Mouse (Mus musculus) lung, embryonic 16.5 days (tissue): ENCODE data around the gene Acly. TPM values are rescaled to one million over a fixed set of nuclear protein-coding genes. Genes with fewer than 3 reads are reported as not detected.
A peak's percentile ranks its signal among the peaks of the same experiment; 100 is the strongest.

Experiments used
- ATAC-seq: fragments of 200-750 bp; cut with Nextera tagmentation; 2 replicates; pipeline ENCODE4 v1.8.0; 2017; ENCODE audit warnings: low read depth, mild to moderate bottlenecking, moderate library complexity
- H3K27ac ChIP-seq: fragments of 300-500 bp; sonication (generic); 2 replicates; pipeline ENCODE4 v1.5.1; 2014; ENCODE audit warnings: mild to moderate bottlenecking, control low read depth, low read length
- H3K27me3 ChIP-seq: fragments of 300-500 bp; sonication (generic); 2 replicates; pipeline ENCODE4 v1.6.1; 2014; ENCODE audit warnings: low read depth, low read length, mixed read lengths; ENCODE audit not compliant: control insufficient read depth, insufficient read depth
- H3K36me3 ChIP-seq: fragments of 300-500 bp; sonication (generic); 2 replicates; pipeline ENCODE4 v1.6.1; 2014; ENCODE audit warnings: low read length; ENCODE audit not compliant: control insufficient read depth, insufficient read depth
- H3K4me1 ChIP-seq: fragments of 300-500 bp; sonication (generic); replicated peaks from 2 replicates; pipeline ENCODE4 v1.6.1; 2014; ENCODE audit warnings: low read length, mixed read lengths; ENCODE audit not compliant: control insufficient read depth, insufficient read depth
- H3K4me2 ChIP-seq: fragments of 300-500 bp; sonication (generic); 2 replicates; pipeline ENCODE4 v1.6.1; 2014; ENCODE audit warnings: low read depth, low read length, control low read depth
- H3K4me3 ChIP-seq: fragments of 300-500 bp; sonication (generic); 2 replicates; pipeline ENCODE4 v1.5.1; 2014; ENCODE audit warnings: mild to moderate bottlenecking, low read length, control low read depth
- H3K9ac ChIP-seq: fragments of 300-500 bp; sonication (generic); 2 replicates; pipeline ENCODE4 v1.6.1; 2014; ENCODE audit warnings: low read length, control low read depth
- H3K9me3 ChIP-seq: fragments of 300-500 bp; sonication (generic); 2 replicates; pipeline ENCODE4 v1.6.1; 2016; ENCODE audit warnings: low read length; ENCODE audit not compliant: control insufficient read depth
- WGBS: fragments of 180-500 bp; shearing (Covaris S2); extraction: QIAGEN DNeasy Blood & Tissue Kit; methylation state at CpG from one replicate; pipeline ENCODE4 v1.1.7; 2014; 5-methylcytosine and 5-hydroxymethylcytosine counted together
- polyA plus RNA-seq: library from polyadenylated mRNA; unstranded; fragments of >200 nt; fragmentation: Nextera tagmentation; extraction: Ambion mirVana; gene quantifications from 2 replicates; pipeline ENCODE4 v1.2.1, GENCODE M21; 2015

The Acly gene
- polyA plus RNA-seq, 1 experiment from 2014 or later, result 155 TPM

DNA sequence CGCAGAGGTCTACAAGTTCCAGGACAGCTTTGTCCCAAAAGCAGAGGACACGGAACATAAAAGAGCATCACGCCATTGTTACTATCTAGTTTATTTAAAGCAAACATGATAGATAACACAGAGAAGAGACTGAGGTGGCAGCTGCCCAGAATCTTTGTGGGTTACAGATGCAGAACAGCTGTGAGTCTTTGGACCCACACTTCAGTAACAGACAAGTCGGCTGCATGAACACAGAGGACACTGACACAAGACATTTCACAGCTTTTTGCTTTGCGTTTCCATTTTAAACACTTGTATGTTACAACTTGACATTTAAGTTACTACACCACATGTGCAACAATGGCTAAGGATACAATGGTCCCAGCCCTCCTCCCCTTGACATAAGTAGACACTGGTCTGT is 51.5 kb downstream of the Acly start:
- Histone ChIP-seq H3K9me3 (no peaks in the 10 kb centered on the region), H3K9ac (no peak overlapping the region), H3K4me1 (peaks cover 5% of the 10 kb centered on the region), H3K4me2 (no peak overlapping the region), H3K27ac (no peak overlapping the region), H3K27me3 (no peaks in the 10 kb centered on the region), H3K4me3 (no peak overlapping the region), H3K36me3 (peaks cover 13% of the 10 kb centered on the region)
- 55% methylated on average over 5 of the region's 5 CpGs for WGBS
- ATAC-seq, result peak; percentile 26; the same call in 1 of the 2 replicates

GRCm38 (mm10) chr11:100472935-100473295 is 54.9 kb downstream of the Acly start:
- WGBS, result 30% methylated on average over 5 of the region's 5 CpGs
- Histone ChIP-seq H3K36me3 (peaks cover 2% of the 10 kb centered on the region; the same call in 1 of the 2 replicates), H3K9ac (peak overlapping the region; percentile 97), H3K4me3 (peak overlapping the region; percentile 99), H3K27ac (no peak overlapping the region), H3K4me2 (peak overlapping the region; percentile 70), H3K27me3 (no peaks in the 10 kb centered on the region), H3K9me3 (no peaks in the 10 kb centered on the region), H3K4me1 (peaks cover 15% of the 10 kb centered on the region)
- peak; percentile 21; the same call in 1 of the 2 replicates for ATAC-seq

DNA sequence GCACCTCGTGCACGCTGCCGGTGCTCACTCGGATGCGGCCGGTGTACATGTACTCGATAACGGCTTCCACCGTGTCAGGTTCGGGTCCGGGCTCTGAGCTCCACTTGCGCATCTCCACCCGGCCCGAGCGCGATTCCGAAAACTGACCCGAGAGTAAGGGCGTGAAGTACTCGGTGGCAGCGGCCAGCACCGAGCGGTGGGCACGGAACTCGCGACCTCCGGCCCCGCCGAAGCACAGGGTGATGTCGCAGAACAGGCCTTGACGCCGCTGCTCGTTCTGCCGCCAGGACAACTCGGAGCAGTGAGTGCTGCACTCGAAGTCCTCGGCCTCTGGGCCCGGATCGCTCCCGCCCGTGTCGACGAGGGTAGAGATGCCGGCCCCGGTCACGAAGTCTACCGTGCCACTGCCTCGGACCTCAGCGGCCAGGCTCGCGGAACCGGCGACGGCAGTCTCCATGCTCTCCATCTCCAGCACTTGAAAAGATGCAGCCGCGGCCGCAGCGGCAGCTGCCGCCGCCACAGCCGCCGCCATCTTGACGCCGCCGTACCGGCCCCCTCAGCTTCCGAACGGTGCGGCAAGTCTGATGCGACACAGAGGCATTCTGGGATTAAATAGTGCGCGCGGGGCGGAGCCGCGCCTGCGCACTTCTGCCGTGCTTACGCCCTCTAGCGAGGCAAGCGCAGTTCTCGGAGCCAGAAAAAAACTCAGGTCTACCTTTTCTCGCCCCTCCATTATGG is 55.4 kb downstream of the Acly start, which contains the start of gene Klhl11:
Gene Klhl11 (minus strand): TSS at position 545 of the 738 bp plus-strand sequence.
- H3K9me3 ChIP-seq, result no peaks in the 10 kb centered on the region
- peak within 1 kb of the TSS; percentile 70 for H3K4me2 ChIP-seq
- peak within 1 kb of the TSS; percentile 99 for H3K4me3 ChIP-seq
- peak within 1 kb of the TSS; percentile 97 for H3K9ac ChIP-seq
- H3K36me3 ChIP-seq, result peaks cover 2% of the 10 kb centered on the region; the same call in 1 of the 2 replicates
- no peaks in the 10 kb centered on the region for H3K27me3 ChIP-seq
- WGBS, result under 1% methylated on average over 83 of the region's 83 CpGs
- H3K4me1 ChIP-seq, result peaks cover 15% of the 10 kb centered on the region
- peak; percentile 96 for ATAC-seq
- peak within 1 kb of the TSS; percentile 52; the same call in 1 of the 2 replicates for H3K27ac ChIP-seq

- 2% methylated on average over 30 of the region's 30 CpGs for WGBS
- Histone ChIP-seq H3K27ac (peak overlapping the region; percentile 52; the same call in 1 of the 2 replicates), H3K9me3 (no peaks in the 10 kb centered on the region), H3K4me3 (peak overlapping the region; percentile 99), H3K4me1 (peaks cover 15% of the 10 kb centered on the region), H3K9ac (peak overlapping the region; percentile 97), H3K36me3 (peaks cover 2% of the 10 kb centered on the region; the same call in 1 of the 2 replicates), H3K4me2 (peak overlapping the region; percentile 70), H3K27me3 (no peaks in the 10 kb centered on the region)
- ATAC-seq, result no peak
Observed at GRCm38 (mm10) chr11:100471352-100472196, 56.2 kb downstream of the Acly start.

DNA sequence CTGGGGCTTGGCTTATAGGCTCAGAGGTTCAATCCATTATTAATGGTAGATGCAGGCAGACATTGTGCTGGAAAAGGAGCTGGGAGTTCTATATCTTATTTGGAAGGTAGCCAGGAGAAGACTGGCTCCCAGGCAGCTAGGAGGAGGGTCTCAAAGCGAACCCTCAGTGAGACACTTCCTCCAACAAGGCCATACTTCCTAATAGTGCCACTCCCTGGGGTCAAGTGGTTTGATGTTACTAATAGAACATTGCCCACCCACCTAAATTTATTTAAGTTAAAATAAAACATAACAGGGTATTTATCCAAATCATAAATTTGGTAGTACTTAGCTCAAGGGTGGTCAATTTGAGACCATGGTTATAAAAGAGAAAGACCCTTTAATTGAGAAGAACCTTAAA is 62.0 kb downstream of the Acly start:
- H3K4me1 ChIP-seq, result peaks cover 8% of the 10 kb centered on the region
- H3K9ac ChIP-seq, result no peak overlapping the region
- WGBS, result 57% methylated on average over 1 of the region's 1 CpGs
- H3K36me3 ChIP-seq, result peaks cover 9% of the 10 kb centered on the region
- no peaks in the 10 kb centered on the region for H3K9me3 ChIP-seq
- no peak for ATAC-seq
- no peak overlapping the region for H3K4me2 ChIP-seq
- H3K4me3 ChIP-seq, result no peak overlapping the region
- H3K27me3 ChIP-seq, result no peaks in the 10 kb centered on the region
- H3K27ac ChIP-seq, result no peak overlapping the region

- H3K9me3 ChIP-seq, result no peaks in the 10 kb centered on the region
- H3K9ac ChIP-seq, result no peak overlapping the region
- no peak overlapping the region for H3K4me3 ChIP-seq
- H3K4me2 ChIP-seq, result no peak overlapping the region
- H3K27me3 ChIP-seq, result no peaks in the 10 kb centered on the region
- no peak overlapping the region for H3K27ac ChIP-seq
- peaks cover 3% of the 10 kb centered on the region for H3K4me1 ChIP-seq
- peaks cover 9% of the 10 kb centered on the region for H3K36me3 ChIP-seq
- 83% methylated on average over 1 of the region's 1 CpGs for WGBS
- ATAC-seq, result no peak
Observed at GRCm38 (mm10) chr11:100465229-100465792, 62.5 kb downstream of the Acly start.

- no peaks in the 10 kb centered on the region for H3K27me3 ChIP-seq
- no peak overlapping the region for H3K4me3 ChIP-seq
- H3K4me1 ChIP-seq, result 0 out of 2 replicates have a peak, but pooled peaks cover 3% of the 10 kb centered on the region
- WGBS, result 88% methylated on average over 10 of the region's 10 CpGs
- H3K27ac ChIP-seq, result no peak overlapping the region
- no peak for ATAC-seq
- no peak overlapping the region for H3K9ac ChIP-seq
- H3K4me2 ChIP-seq, result no peak overlapping the region
- H3K36me3 ChIP-seq, result peaks cover 11% of the 10 kb centered on the region
- H3K9me3 ChIP-seq, result no peaks in the 10 kb centered on the region
Observed at GRCm38 (mm10) chr11:100462699-100463098, 65.1 kb downstream of the Acly start.

DNA sequence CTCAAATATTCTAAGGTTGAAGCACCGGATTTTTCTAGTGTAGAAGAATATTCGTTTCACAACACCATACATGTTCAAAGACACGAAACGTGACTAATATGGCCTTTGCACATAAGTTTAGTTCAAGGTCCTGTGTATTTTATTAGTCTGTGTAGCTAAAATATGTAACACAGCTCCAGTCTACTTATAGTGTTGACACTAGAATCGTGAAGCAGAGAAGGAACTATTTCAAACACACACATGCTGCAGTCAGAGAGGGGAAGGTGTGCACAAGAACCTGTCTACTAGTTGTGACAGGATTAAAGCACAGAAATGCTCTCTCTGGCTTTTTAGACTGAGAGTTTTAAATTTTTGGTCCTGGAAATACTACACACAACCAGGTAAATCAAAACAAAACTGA is 70.1 kb downstream of the Acly start:
- WGBS, result 54% methylated on average over 5 of the region's 5 CpGs
- Histone ChIP-seq H3K27ac (peak overlapping the region; percentile 56), H3K36me3 (peaks cover 10% of the 10 kb centered on the region), H3K4me2 (no peak overlapping the region), H3K4me1 (peaks cover 3% of the 10 kb centered on the region; the same call in 1 of the 2 replicates), H3K9ac (no peak overlapping the region), H3K27me3 (no peaks in the 10 kb centered on the region), H3K9me3 (no peaks in the 10 kb centered on the region), H3K4me3 (no peak overlapping the region)
- ATAC-seq, result 0 out of 2 replicates have a peak, but pooled peaks have one; percentile 52

DNA sequence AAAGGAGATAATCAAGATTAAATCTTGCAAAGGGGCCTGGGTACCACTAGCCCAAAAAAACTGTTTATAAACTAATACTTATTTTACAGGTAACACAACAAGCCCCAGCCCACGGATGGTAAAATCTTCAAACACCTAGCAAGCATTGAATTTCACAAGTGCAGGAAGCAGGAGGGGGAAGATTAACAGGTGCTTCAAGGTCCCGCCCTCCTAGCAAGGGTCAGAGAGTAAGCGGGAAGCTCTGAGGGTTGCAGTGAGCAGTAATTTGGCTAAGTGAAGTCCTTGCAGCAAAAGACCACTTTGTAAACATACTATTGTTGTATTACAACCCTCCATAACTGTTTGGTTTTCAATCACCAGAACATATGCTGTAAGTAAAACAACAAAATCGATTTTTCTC is 70.6 kb downstream of the Acly start:
- no peak overlapping the region for H3K4me2 ChIP-seq
- H3K36me3 ChIP-seq, result peaks cover 9% of the 10 kb centered on the region
- WGBS, result 50% methylated on average over 4 of the region's 4 CpGs
- H3K27ac ChIP-seq, result peak overlapping the region; percentile 56
- ATAC-seq, result peak; percentile 60; the same call in 1 of the 2 replicates
- no peaks in the 10 kb centered on the region for H3K27me3 ChIP-seq
- H3K9ac ChIP-seq, result no peak overlapping the region
- no peaks in the 10 kb centered on the region for H3K9me3 ChIP-seq
- H3K4me3 ChIP-seq, result no peak overlapping the region
- peaks cover 3% of the 10 kb centered on the region; the same call in 1 of the 2 replicates for H3K4me1 ChIP-seq
